Mouse (Mus musculus): ENCODE data around the gene Glcci1.

The Glcci1 gene

GRCm38 (mm10) chr6:8551155-8551554, 41.8 kb downstream of the Glcci1 start:
- no peak for DNase-seq (ENCODE audit: low spot score)

GRCm38 (mm10) chr6:8556849-8557571, 47.6 kb downstream of the Glcci1 start:
- DNase-seq (ENCODE audit: low spot score), result no peak

DNA sequence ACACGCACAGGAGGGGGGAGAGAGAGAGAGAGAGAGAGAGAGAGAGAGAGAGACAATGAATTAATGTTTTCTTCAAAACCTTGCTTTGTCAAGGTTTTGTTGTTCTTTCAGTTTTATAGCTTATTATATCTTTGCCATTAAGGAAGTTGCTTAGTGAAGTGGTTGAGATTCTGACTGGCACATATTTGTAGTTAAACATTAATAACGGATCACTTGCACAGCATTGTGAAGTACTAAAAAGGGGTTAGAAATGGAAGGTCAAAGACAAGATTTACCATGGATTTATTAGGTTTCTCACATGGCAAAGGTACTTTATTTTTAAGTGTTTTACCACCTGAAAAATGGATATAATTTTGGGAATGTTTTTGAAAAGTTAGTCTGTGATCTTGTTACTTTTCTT, 51.3 kb downstream of the Glcci1 start:
- no peak for DNase-seq (ENCODE audit: low spot score)

DNA sequence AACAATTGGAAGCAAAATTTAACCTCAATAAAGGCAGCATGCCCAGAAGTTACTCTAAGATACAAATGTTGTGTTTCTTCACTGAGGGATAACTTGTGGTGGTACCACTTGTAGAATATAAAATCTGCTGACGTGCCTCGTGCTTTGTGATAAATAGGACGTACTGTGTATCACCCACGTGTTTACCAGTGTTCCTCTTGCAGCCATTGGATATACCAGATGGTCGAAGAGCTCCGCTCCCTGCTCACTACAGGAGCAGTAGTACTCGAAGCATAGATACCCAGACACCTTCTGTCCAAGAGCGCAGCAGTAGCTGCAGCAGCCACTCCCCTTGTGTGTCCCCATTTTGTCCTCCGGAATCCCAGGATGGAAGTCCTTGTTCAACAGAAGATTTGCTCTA, 73.0 kb downstream of the Glcci1 start:
- DNase-seq (ENCODE audit: low spot score), result no peak

GRCm38 (mm10) chr6:8583892-8584291, 74.5 kb downstream of the Glcci1 start:
- DNase-seq (ENCODE audit: low spot score), result no peak

DNA sequence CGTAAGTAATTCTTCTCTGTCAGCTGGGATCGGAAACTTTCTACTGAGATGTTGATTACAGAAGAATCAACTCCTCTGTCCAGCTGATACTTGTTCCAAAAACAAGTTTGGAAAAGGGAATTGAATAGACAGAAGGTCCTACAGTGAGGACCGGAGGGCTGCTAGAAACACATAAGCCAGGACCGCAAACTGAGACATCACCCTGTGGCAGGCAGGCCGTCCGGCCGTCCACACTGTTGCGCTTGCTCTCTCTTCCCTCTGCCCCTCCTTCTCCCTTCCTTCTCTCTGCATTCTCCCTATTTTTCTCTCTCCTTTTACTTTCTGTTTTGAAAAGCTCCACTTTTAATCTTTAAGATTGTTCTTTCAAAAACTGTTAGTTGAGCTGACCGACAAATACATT, 82.3 kb downstream of the Glcci1 start:
- no peak for DNase-seq (ENCODE audit: low spot score)

DNA sequence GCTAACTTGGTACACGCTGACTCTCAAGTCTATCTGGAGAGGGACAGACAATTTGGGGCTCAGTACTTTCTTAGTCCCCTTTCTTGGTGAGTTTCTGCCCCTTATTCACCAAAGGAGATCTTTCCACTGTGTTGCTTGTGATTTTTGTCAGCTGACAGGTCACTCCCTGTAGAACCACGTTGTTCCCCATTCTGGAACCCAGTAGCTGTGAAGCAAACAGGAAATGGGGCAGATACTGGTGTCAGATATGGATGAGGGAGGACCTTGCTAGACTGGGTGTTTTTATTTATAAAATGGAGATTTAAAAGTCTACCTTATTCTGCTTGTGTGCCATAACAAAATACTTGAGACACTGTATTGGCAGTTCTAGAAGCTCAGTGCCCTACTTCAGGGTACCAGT, 108.0 kb downstream of the Glcci1 start:
- no peak for DNase-seq (ENCODE audit: low spot score)

DNA sequence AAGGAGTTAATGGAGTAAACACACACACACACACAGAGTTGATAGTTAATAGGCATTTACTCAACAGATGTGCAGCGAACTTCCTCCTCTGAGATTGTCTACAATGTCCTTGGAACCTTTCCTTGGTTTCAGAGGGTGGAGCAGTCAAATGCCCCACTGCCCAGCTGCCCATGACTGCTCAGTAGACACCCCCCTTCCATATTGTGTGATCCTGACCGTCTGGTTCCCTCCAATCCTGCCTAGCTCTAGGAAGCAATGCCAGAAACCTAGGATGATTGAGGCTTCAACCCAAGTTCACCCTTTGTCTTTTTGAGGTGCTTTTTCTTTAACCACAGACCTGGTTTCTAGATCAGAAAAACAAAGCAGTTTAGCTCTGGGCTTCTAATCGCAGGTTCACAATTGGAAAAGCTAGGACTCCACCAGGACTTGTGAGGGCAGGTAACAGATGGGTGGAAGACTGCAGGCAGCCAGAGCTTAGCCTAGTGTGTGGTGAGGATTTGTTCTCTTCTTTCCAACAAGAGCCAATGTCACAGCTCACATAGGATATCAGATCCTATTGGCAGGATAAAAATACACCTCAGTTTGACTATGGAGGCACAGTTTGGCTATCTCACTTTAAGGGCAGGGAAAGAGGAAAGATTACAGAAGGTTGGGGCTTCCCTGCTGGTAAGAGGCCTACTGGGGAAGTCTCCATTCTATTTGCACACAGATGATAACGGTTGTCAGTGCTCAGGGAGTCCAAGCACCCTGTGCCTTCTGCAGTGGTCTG, 110.4 kb downstream of the Glcci1 start:
- DNase-seq (ENCODE audit: low spot score), result no peak

GRCm38 (mm10) chr6:8623045-8623444, 113.6 kb downstream of the Glcci1 start:
- no peak for DNase-seq (ENCODE audit: low spot score)

DNA sequence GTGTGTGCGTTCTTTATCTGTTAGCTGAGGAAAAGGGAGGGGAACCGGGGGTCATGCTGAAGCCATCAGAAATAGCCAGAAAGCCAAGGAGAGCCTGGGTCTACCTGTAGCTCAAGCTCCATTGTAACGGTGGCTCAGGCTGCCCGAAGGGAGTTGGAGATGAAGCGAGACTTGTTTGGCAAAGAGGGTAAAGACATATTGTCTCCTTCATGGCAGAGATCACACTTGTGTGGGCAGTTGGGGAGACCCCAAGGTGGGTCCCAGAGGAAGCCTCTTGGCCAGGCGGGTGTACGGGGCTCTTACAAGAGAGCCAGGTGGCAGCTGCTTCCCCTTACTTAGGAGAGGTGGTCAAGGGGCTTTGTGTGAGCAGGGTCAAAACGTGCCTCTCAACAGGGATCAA, 118.8 kb downstream of the Glcci1 start:
- DNase-seq (ENCODE audit: low spot score), result no peak

DNA sequence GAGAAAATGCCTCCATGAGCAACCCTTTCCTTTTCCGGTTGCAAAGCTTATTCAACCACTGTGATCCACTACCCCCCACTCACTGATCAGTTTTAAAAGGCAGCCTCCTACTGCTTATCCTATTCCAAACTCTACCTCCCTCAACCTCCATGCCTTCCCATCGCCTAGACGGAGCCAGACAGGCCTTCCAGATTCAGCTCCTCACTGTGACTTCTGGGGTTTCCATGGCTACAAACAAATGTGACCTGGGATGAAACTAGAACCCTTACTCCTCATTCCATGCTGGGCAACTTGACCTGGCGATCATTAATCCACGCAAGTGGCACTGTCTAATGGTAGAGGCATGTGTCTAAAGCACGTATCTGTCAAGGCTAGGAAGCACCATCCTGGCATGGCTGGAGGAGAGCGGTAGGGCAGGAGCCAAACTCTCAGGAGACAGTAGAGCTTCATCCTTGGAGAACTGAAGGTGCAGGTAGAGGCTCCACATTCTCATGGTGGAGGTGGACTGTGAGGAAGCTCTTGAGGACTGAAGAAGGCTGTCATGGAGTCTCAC, 119.4 kb downstream of the Glcci1 start:
- no peak for DNase-seq (ENCODE audit: low spot score)

DNA sequence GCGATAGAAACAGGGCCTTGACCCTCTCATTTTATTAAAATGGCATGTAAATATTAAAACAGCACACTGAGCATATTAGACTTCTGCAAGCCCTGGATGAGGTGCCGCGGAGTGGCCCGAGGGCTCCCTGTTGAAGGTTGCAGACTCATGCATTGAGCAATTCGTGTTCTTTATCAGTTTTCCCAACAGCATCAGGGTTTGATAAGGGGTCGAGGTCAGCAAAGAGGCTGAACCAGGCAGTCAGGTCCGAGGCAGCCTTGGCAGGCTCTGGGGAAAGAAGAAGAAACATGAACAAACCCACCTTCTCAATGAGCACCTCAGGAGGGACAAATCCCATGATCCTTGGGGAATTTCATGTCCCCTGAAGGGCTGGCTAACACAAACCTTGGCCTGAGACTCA, 121.1 kb downstream of the Glcci1 start:
- no peak for DNase-seq (ENCODE audit: low spot score)

DNA sequence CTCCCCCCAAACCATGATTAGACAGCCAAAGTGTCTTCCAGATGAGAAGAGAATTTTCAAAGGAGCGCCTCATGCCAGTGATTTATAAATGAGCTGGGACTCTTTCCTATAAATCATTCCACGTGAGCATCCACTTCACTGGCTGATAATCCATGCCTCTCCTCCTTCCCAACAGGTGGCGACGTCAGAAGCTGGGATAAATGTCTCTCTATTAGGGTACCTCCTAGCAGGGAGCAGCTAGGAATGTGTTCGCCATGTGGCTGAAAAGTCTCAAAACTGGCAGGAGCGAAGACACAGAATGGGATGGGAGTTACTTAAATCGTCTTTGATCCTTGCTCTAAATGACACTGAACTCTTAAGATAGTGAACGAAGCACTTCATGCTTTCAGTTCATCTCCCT, 122.0 kb downstream of the Glcci1 start:
- no peak for DNase-seq (ENCODE audit: low spot score)

DNA sequence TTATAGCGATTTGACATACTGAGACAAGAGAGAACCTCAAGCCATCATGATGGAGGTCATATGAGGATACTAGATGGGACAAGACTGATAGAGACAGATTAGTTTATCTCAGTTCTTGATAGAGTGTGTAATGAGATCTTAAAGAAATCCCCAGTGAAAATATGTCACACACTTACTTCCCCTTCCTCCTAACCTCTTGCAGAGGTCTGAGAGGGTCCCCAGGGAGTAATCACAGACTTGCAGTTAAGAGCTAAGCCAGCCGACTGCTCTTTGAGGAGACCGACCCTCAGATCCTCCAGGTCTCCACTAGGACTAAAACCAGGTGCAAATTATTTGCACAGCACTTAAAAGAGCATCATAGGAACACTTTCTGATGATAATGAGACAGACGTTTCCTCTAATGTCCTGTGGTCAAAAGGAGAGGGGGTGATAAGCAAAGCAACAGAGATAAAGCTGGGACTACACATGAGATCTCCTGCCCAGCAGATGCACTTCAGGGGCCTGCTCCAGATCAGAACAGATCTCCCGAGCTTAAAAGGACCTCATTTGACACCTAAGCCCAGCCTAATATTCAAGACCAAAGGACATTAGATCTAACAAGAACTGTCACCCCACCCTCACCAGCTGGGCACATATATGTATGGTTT, 122.7 kb downstream of the Glcci1 start:
- DNase-seq (ENCODE audit: low spot score), result no peak

- DNase-seq (ENCODE audit: low spot score), result no peak
Observed at GRCm38 (mm10) chr6:8632701-8633100, 123.3 kb downstream of the Glcci1 start.

GRCm38 (mm10) chr6:8638122-8638521, 128.7 kb downstream of the Glcci1 start:
- DNase-seq (ENCODE audit: low spot score), result no peak

- DNase-seq (ENCODE audit: low spot score), result no peak
Observed at GRCm38 (mm10) chr6:8638899-8639298, 129.5 kb downstream of the Glcci1 start.

DNA sequence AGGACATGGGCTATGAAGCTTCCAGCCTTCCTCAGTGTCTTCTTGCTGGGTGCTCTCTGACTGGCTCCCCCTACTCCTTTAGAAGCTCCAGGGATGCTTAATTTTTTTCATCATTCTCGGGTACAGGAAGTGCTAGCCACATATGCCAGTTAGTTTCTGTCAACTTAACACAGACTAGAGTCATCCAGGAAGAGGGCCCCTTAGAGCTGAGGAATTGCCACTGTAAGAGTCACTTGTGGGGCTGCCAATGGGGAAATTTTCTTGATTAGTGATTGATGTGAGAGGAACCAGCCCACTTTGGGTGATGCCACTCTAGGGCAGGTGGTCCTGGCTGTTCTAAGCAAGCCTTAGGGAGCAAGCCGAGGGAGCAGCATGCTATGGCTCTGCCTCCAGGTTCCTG, 130.1 kb downstream of the Glcci1 start:
- DNase-seq (ENCODE audit: low spot score), result no peak

- no peak for DNase-seq (ENCODE audit: low spot score)
Observed at GRCm38 (mm10) chr6:8640863-8641262, 131.5 kb downstream of the Glcci1 start.

DNA sequence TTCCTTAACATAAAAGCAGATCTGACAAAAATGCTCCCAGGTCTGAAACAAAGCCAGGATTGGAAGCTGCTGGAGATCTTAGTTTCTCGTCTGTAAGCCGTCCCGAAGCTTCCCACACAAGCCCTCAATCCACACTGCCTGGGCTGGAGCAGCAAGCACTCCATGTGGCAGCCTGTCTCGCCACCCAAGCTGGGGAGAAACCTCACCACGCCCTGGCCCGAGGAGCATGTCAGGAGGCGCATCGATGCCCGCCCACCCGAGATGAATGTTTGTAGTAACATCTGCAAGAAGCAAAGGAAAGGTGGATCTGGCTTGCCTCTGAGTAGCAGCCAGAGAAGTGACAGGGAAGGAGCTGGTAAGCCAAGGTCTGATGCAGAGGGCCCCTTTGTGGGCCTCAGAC, 135.3 kb downstream of the Glcci1 start:
- no peak for DNase-seq (ENCODE audit: low spot score)

GRCm38 (mm10) chr6:8645708-8646107, 136.3 kb downstream of the Glcci1 start:
- no peak for DNase-seq (ENCODE audit: low spot score)
